Mouse (Mus musculus): ENCODE data around the gene Fcrl1. TPM values are rescaled to one million over a fixed set of nuclear protein-coding genes. Genes with fewer than 3 reads are reported as not detected.
"Not testable (repeated sequence)": the region's sequence is repeated elsewhere in the genome, so short reads cannot be mapped to it uniquely, and the experiment has no call there.

Fcrl1 gene
- 10 to 100 TPM; 19.6 to 37.1 (median 30.9) TPM for polyA plus RNA-seq (2017; shearing (Covaris generic))

DNA sequence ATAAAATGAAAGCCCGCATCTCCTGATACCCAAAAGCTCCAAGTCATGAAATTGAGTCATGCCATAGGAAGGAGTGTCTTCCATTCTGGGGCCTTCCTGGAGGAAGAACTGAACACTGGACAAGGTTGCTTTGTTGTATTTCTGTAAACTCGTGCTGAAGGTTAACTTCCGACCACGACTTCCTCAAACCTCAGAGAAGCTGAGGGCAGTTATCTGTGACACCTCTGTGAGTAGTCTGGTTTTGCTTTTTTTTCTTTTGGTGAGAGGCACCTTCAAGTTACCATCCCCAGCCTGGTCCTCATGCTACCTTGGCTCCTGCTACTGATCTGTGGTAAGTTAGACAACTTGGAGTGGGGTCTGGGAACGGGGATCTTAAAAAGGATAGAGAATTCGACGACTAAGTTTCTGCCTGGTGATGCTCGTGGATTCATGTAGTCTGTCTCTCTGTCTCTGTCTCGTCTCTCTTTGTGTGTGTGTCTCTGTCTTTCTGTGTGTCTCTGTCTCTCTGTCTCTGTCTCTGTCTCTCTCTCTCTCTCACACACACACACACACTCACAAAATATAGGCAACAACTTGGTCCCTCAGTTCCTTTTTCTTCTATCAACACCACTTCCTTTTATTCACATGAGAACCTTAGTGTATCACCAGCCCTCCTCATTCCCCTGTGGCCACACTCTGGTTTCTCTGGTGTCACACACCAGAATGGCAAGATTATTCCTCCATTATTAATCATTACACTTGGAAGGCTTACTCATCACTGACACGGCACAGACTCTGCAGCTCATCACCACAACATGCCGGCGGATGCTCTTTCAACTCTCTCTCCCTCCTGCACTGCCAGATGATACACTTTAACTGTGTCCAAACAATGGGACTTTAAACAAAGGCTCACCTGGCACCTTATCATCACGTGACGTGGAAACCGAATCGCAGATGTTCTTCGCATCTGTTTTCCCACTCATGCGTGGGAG, at the start of gene Fcrl1:
TSS of gene Fcrl1 (plus strand) at position 193 of the 971 bp plus-strand sequence.
- peak; percentile 83 for ATAC-seq

- no peak for ATAC-seq
Observed at GRCm38 (mm10) chr3:87337899-87338298, 38.3 kb upstream of the Fcrl1 start.

DNA sequence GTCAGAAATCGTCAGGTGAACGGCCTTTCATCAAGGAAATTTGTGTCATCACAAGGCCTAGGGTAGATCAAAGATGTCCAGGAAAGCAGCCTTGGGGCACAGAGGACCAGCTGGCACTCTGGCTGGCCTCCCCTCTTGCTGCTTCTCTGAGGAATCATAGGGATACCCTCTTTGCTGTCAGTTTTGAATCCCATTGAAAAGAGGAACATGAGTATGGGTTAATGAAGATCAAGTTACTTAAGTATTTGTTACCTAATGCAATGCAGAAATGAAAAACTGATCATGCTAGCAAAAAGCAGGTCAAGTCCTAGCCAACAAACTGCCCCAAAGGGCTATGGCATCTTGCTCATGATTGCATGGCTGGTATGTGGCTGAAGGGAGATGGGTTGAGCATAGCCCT, 25.2 kb upstream of the Fcrl1 start:
- ATAC-seq, result not testable (repeated sequence)

DNA sequence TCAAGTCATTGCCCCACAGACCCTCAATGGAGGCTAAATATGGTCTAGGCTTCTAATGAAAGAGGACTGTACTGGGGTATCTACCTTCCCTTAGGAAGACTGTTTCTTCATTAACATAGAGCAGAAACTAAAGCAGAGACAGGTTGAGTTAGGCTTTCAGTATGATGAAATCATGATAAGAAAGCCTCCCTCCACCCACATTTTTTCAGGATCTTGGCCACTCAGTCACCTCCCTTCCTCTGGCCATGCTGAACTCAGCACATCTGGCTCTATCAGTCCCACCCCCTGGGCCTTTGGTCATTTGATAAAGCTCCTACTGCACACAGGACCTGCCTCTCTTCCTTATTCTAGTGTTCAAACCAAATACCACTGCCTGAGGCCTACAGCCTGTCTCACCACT, 18.6 kb upstream of the Fcrl1 start, which contains the start of gene Cd5l:
TSS of gene Cd5l (plus strand) at position 301 of the 400 bp plus-strand sequence.
- ATAC-seq, result no peak

DNA sequence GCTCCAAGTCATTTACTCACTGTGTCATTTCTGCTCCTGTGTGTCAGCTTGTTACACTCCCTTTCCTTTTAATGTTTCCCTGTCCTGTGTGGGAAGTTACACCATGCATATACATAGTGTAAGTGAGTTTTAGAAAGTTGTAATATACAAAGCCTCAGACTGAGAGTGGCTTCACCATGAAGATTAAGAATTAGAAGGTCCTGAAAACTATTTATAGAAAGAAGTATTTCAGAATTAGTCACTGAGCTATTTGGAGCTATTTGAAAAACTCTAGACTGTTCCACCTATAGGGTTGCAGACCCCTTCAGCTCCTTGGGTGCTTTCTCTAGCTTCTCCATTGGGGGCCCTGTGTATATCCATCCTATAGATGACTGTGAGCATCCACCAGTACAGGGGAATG, 17.0 kb upstream of the Fcrl1 start:
- no peak for ATAC-seq

- ATAC-seq, result no peak
Observed at GRCm38 (mm10) chr3:87360466-87360865, 15.7 kb upstream of the Fcrl1 start.

DNA sequence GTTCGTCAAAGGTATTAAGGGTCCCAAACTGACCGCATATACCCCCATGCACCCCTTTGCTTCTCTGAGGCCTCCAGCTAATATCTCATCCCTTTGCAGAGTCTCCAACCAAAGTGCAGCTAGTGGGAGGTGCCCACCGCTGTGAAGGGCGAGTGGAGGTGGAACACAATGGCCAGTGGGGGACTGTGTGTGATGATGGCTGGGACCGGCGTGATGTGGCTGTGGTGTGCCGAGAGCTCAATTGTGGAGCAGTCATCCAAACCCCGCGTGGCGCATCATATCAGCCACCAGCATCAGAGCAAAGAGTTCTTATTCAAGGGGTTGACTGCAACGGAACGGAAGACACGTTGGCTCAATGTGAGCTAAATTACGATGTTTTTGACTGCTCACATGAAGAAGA, 10.5 kb upstream of the Fcrl1 start:
- ATAC-seq, result no peak

- ATAC-seq, result no peak
Observed at GRCm38 (mm10) chr3:87367511-87367910, 8.7 kb upstream of the Fcrl1 start.

DNA sequence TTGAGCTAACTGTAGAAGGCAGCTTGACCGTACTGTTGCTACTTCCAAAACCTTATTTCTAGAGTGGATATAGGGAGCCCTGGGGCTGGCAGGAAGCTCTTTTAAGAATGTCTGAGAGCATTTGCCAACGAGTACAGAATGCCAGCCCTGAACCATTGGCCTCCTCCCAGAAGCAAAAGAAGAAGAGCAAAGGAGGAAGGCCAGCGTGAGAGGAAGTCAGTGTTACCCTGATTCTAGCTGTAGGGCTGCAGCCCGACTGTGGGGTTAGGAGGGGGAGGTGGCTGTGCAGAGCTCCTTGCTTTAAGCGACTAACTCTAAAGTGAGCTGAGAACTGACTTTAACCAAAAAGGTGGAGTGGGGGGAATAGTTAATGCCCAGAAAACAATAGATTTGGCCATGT, 7.0 kb upstream of the Fcrl1 start:
- ATAC-seq, result no peak

GRCm38 (mm10) chr3:87377228-87377627, 1.0 kb downstream of the Fcrl1 start:
- no peak for ATAC-seq

- ATAC-seq, result no peak
Observed at GRCm38 (mm10) chr3:87377719-87378118, 1.5 kb downstream of the Fcrl1 start.

DNA sequence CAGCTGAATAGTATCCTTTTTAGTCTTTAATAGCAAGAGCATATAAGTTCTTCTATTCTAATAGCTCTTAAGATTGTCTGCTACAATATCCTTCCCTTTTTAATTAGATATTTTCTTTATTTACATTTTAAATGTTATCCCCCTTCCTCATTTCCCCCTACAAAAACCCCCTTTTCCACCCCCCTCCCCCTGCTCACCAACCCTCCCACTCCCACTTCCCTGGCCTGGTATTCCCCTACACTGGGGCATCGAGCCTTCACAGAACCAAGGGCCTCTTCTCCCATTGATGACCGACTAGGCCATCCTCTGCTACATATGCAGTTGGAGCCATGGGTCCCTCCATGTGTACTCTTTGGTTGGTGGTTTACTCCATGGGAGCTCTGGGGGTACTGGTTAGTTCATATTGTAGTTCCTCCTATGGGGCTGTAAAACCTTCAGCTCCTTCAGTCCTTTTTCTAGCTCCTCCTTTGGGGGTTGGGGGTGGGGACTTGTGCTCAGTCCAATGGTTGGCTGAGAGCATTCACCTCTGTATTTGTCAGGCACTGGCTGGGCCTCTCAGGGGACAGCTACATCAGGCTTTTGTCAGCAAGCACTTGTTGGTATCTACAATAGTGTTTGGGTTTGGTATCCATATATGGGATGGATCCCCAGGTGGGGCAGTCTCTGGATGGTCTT, 3.6 kb downstream of the Fcrl1 start:
- not testable (repeated sequence) for ATAC-seq

DNA sequence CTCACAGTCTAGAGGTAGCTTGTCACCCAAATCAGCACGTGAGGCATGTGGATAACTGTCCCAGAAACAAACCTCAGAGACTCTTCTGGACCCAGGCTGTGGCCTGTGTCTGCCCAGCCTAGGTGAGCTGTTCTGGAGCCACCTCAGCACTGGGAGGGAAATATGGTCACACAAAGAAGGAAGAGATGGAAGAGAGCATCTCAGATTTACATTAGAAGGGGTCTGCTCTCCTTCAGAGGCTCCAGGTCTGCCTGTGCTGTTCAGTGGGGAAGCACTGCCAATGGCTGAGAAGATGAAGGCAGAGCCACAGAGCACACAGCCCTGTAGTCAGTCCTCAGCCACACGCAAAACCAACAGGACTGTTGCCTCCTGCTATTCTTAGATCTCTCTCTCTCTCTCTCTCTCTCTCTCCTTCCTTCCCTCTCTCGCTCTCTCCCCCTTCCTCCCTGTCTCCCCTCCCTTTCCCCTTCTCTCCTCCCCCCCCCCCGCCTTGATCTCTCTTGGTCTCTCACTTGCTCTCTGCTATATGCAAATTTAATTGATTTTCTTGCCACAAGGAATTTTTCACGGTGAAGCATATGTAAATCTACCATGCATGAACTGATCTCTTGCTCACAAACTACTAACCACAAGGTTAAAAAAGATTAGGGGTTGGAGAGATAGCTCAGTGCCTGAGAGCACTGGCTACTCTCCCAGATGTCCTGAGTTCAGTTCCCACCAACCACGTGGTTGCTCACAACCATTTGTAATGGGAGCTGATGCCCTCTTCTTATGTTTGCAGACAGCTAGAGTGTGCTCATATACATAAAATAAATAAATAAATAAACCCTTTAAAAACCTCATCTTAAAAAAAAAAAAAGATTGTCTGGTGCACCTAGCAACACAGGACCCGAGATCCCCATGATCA, 5.9 kb downstream of the Fcrl1 start:
- no peak for ATAC-seq

DNA sequence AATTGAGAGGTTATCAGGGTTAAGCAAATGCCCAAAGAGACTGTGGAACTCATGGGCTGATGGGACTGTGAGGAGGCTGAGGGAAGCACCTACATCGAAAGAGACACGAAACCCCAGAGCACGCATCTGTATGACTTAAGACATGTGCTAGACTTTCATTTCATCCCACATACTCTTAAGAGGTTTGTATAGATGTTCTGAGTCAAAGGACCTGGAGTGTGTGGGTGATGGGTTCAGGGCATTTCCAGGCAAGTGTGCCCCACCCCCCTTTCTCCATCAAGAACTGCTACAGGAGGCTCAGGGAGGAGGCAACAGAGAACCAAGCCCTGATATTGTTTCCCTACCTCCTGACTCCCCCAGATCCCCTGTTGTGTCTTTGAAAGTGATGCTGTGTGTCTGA, 7.1 kb downstream of the Fcrl1 start:
- ATAC-seq, result peak; percentile 54

GRCm38 (mm10) chr3:87385105-87385504, 8.9 kb downstream of the Fcrl1 start:
- ATAC-seq, result no peak

DNA sequence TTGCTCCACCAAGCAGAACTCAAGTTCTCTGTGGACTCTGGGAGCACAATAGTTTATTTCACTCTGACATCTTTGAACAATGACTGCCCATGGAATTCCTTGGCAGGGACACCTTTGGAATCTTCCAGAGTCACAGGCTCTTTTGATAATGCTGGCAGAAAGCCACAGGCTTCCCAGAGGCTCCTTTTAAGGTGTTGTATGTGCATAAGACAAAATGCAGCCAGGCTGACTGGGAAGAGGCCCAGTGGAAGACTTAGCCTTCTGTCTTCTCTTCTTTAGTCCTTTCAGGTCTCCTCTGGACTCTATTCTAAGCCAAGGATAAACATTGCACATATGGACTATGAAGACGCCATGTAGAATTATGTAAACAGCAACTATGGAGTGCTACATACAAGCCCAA, 14.7 kb downstream of the Fcrl1 start:
- ATAC-seq, result no peak

GRCm38 (mm10) chr3:87398809-87399208, 22.6 kb downstream of the Fcrl1 start:
- no peak for ATAC-seq

- ATAC-seq, result no peak
Observed at GRCm38 (mm10) chr3:87399906-87400305, 23.7 kb downstream of the Fcrl1 start.

DNA sequence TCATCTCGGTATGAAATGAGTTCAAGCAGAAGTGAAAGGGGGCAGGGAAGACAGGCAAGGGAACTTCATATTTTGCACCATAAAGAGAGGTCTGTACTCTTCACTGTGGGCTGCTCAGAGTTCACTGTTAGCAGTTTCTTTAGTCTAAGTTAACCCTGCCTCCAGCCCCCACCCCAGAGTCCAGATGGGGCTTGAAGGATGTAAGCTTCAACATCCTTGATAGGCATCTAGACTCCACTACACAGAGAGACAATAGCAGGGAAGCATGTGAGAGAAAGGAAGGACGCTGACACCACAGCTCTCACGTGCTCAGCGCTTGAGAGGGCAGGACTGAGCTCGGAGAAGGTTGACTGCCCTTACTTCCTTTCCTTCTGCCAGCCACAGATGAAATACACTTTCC, 25.1 kb downstream of the Fcrl1 start:
- no peak for ATAC-seq

GRCm38 (mm10) chr3:87408171-87408570, 32.0 kb downstream of the Fcrl1 start:
- ATAC-seq, result peak; percentile 72

DNA sequence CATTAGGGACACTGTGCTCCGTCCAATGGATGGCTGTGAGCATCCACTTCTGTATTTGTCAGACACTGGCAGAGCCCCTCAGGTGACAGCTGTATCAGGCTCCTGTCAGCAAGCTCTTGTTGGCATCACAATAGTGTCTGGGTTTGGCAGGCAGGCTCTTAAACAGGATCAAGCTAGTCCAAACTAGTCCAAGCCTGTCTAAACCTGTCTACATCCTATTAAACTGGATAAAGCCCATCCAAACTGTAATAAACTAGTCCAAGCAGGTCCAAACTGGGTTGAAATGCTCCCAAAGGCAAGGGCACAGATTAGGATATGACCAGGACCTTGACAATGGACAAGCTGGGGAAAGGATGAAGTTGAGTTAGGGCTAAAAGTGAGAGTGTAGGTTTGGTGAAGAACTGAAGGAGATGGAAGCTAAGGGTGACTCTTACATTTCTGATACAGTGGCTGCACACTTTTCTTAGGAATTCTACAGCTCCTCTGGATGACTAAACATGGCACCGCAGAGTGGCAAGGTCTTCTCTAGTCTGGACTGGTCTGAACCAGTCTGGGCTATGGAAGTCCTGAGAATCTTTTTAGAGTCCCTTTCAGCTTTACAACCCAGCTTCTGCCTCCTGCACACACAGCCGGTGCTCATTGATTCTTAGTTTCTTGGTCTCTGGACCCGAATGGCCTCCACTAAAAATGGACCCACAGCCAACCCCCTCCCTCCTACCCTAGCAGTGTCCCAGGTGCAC, 33.2 kb downstream of the Fcrl1 start:
- ATAC-seq, result no peak

DNA sequence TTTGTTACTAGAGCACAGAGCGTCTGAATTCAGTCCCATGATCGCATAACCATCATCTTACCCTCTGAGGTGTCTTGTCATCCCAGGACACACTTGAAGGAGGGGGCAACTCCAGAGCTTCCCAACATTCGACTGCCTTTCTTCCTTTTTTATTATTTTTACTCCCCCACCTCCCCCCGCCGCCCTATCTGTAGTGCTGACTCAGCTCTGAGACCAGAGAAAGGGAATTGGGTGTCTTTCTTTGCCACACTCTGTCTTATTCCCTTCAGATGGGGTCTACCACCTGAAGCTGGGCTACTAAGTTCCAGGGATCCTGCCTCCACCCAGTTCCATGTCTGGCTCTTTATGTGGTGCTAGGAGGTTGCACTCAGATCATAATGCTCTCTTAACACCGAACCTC, 34.4 kb downstream of the Fcrl1 start:
- no peak for ATAC-seq
